Mouse (Mus musculus): ENCODE results near the gene Hsd17b13.

DNA sequence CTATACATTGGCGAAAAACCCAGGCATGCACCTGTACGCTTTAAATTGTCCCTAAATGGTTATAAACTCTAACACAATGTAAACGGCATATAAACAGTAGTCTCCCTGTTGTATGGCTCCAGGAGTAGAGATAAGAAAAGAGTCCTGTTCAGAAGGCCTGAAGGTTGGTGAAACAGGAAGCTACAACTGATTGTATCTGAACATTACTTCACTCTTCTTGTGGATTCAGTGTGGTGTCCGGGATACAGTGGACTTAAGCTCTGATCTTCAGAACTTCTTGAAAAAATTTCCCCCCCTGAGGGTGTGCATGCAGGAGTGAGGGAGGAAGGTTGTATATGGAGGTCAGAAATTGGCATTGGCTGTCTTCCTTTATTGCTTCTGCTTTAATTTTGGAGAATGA, 57.7 kb downstream of the Hsd17b13 start:
- TF ChIP-seq GATA1 (IDR thresholded peaks at IDR 0.05; ENCODE audit: borderline replicate concordance, low read length), result no peak
- no peak for TF ChIP-seq FLI1 (IDR thresholded peaks at IDR 0.05; ENCODE audit: low read length)

All from megakaryocyte, embryonic 14.5 days (primary cell).